Mouse (Mus musculus) embryonic facial prominence, embryonic 14.5 days (tissue): ENCODE measurements around the gene Spef2. TPM values are rescaled to one million over a fixed set of nuclear protein-coding genes. Genes with fewer than 3 reads are reported as not detected.
A peak's percentile ranks its signal among the peaks of the same experiment; 100 is the strongest.
"Not testable (repeated sequence)": the region's sequence is repeated elsewhere in the genome, so short reads cannot be mapped to it uniquely, and the experiment has no call there.

Source experiments
- ATAC-seq: fragments of 200-750 bp; cut with Nextera tagmentation; 2 replicates; pipeline ENCODE4 v1.8.0; 2017; ENCODE audit warnings: low read depth, moderate number of reproducible peaks, moderate TSS enrichment
- DNase-seq: peaks from one replicate; pipeline ENCODE4 v3.0.0-alpha.2; 2015; ENCODE audit warnings: low spot score
- H3K27ac ChIP-seq: fragments of 300-500 bp; sonication (generic); replicated peaks from 2 replicates; pipeline ENCODE4 v1.5.1; 2014; ENCODE audit warnings: low read depth, mild to moderate bottlenecking, low read length, moderate library complexity
- H3K27me3 ChIP-seq: fragments of 300-500 bp; sonication (generic); replicated peaks from 2 replicates; pipeline ENCODE4 v1.6.1; 2014; ENCODE audit warnings: low read length; ENCODE audit not compliant: control insufficient read depth, insufficient read depth
- H3K36me3 ChIP-seq: fragments of 300-500 bp; sonication (generic); 2 replicates; pipeline ENCODE4 v1.6.1; 2014; ENCODE audit warnings: low read length, mixed read lengths; ENCODE audit not compliant: control insufficient read depth, insufficient read depth
- H3K4me1 ChIP-seq: fragments of 300-500 bp; sonication (generic); 2 replicates; pipeline ENCODE4 v1.6.1; 2014; ENCODE audit warnings: antibody characterized with exemption, low read length; ENCODE audit not compliant: control insufficient read depth, insufficient read depth
- H3K4me2 ChIP-seq: fragments of 300-500 bp; sonication (generic); 2 replicates; pipeline ENCODE4 v1.6.1; 2014; ENCODE audit warnings: low read depth, mild to moderate bottlenecking, low read length, moderate library complexity, mixed read lengths
- H3K4me3 ChIP-seq: fragments of 300-500 bp; sonication (generic); 2 replicates; pipeline ENCODE4 v1.5.1; 2014; ENCODE audit warnings: low read depth, mild to moderate bottlenecking, low read length
- H3K9ac ChIP-seq: fragments of 300-500 bp; sonication (generic); 2 replicates; pipeline ENCODE4 v1.6.1; 2014; ENCODE audit warnings: low read depth, mild to moderate bottlenecking, low read length, moderate library complexity, mixed read lengths
- H3K9me3 ChIP-seq: fragments of 300-500 bp; sonication (generic); 2 replicates; pipeline ENCODE4 v1.6.1; 2016; ENCODE audit warnings: low read length; ENCODE audit not compliant: control insufficient read depth
- WGBS: fragments of 180-500 bp; shearing (Covaris S2); extraction: QIAGEN DNeasy Blood & Tissue Kit; methylation state at CpG from one replicate; pipeline ENCODE4 v1.1.7; 2014; 5-methylcytosine and 5-hydroxymethylcytosine counted together
- polyA plus RNA-seq: library from polyadenylated mRNA; unstranded; fragments of >200 nt; fragmentation: Nextera tagmentation; extraction: Ambion mirVana; gene quantifications from 2 replicates; pipeline ENCODE4 v1.2.1, GENCODE M21; 2014

The Spef2 gene
- 1.3 and 2.0 TPM in 2 replicates for polyA plus RNA-seq

DNA sequence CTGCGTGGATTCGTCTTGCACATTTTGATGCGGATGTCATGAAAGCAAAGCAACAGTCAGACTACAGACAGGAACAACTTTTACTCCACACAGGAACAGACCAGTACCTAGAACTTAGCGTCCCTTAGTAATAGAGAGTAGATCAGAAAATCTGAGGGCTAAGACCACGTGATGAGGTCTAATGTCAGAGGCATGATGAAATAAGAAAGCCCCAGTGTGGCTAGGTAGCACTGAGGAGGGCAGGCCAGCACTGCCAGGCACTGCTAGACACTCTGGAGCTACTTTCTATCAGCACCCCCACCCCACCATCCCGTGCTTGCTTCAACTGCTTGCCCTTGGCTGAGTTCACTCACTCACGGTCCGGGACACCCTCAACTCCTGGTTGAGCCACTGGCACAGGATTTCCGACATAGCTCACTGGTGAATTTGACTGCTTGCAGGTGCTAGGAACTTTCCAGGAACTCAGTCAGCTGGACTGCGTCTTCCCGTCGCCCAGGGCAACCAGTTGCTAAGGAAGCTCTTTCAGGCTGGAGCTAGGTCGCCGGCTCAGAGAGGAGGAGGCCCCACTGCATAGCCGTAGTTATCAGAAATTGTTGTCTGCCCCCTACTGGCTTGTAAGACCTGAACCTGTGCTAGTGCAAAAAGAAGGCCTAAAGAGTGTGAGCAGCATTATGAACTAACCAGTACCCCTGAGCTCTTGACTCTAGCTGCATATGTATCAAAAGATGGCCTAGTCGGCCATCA is at the start of gene Spef2:
Spef2 (minus strand) TSS at position 510 of the 744 bp plus-strand sequence.
- Histone ChIP-seq H3K27me3 (no peaks in the 10 kb centered on the region), H3K9me3 (no peaks in the 10 kb centered on the region), H3K4me2 (peak within 1 kb of the TSS; percentile 51), H3K4me3 (peak within 1 kb of the TSS; percentile 30), H3K4me1 (no peaks in the 10 kb centered on the region), H3K36me3 (no peaks in the 10 kb centered on the region), H3K27ac (no peak within 1 kb of the TSS), H3K9ac (no peak within 1 kb of the TSS)
- peak; percentile 87 for DNase-seq
- peak; percentile 97 for ATAC-seq
- WGBS = 24% methylated on average over 16 of the region's 16 CpGs

- DNase-seq = no peak
- H3K27me3 ChIP-seq = no peaks in the 10 kb centered on the region
- H3K27ac ChIP-seq = no peak overlapping the region
- H3K36me3 ChIP-seq = no peaks in the 10 kb centered on the region
- ATAC-seq = no peak
- H3K9ac ChIP-seq = no peak overlapping the region
- H3K9me3 ChIP-seq = no peaks in the 10 kb centered on the region
- no peaks in the 10 kb centered on the region for H3K4me1 ChIP-seq
- no peak overlapping the region for H3K4me3 ChIP-seq
- 86% methylated on average over 3 of the region's 3 CpGs for WGBS
- H3K4me2 ChIP-seq = no peak overlapping the region
Measured at GRCm38 (mm10) chr15:9794131-9794530, 45.5 kb upstream of the Spef2 start.

DNA sequence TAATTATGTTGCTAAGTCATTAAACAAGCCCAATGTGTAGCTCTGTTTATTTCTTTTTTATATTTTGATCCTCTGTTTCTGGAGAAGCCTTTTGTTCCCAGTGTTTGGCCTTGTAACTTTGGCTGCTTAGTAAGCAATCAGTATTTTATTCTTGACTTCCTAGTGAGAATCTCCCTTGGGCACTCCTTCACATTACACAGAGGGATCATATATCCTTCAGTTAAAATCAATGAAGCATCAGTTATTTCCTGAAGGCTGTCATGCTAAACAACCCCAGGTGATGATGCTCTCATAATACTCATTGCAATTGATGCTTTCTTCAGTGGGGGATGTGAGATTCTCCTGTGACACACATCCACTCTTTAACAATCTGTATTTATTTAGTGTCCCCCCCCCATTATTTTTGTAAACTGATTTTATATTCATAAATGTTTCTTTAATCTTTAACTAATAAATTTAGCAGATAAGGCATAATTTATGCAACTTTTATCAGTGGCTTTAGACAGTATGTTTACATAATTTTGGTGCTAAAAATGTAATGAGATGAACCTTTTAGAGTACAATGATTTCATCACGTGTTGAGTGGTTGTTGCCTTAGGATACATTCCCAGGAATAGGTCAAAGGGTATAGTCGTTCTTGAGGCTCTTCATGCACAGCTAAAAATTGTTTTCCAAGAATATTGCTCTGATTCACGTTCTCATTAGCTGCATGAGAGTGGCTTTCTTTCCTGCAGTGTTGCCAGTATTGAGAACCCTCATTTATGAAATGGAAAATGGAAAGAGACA is 39.8 kb upstream of the Spef2 start:
- no peak overlapping the region for H3K4me2 ChIP-seq
- no peak for DNase-seq
- no peaks in the 10 kb centered on the region for H3K4me1 ChIP-seq
- H3K36me3 ChIP-seq = no peaks in the 10 kb centered on the region
- no peak for ATAC-seq
- H3K9ac ChIP-seq = no peak overlapping the region
- no peaks in the 10 kb centered on the region for H3K27me3 ChIP-seq
- no peak overlapping the region for H3K27ac ChIP-seq
- WGBS = 39% methylated on average over 3 of the region's 3 CpGs
- H3K9me3 ChIP-seq = no peaks in the 10 kb centered on the region
- H3K4me3 ChIP-seq = no peak overlapping the region

- H3K4me3 ChIP-seq, H3K4me2 ChIP-seq, H3K4me1 ChIP-seq, H3K9me3 ChIP-seq, DNase-seq, H3K36me3 ChIP-seq, H3K27me3 ChIP-seq, H3K27ac ChIP-seq, H3K9ac ChIP-seq, ATAC-seq: not testable (repeated sequence)
- WGBS = 91% methylated on average over 6 of the region's 6 CpGs
Measured at GRCm38 (mm10) chr15:9774222-9775142, 25.8 kb upstream of the Spef2 start.

DNA sequence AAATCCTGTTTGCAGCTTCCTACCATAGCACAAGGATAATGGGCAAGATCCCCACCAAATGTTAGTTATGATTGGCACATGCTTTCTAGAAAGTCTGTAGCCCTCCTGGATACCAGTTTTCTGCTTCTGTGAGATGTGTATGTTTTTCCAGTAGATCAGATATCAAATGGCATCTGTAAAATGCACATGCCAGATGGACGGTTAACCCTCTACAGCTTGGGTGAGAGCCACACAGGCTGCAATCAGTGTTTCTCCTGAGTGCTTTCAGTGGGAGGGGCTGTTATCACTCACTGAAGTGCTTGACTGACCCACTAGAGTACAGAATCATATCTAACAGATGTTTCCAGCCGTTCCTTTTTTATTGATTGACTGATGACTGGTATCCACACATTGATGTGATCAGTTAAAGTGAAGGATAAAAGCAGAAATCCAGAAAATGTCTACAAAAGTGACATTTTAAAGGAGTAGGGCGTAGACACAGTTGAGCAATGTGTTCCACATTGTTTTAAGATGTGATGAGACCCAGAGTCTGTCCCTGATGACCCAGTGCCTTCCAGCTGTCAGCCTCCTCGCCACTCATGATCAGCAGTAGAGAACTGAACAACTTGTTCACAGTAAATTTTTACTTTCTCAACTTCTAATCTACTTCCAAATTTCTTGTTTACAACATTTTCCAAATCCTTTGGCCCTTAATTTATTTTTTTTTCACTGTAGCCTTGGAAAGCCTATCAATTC is 19.7 kb upstream of the Spef2 start:
- WGBS = 37% methylated on average over 4 of the region's 4 CpGs
- Histone ChIP-seq H3K27ac (no peak overlapping the region), H3K9ac (no peak overlapping the region), H3K4me1 (no peaks in the 10 kb centered on the region), H3K4me2 (no peak overlapping the region), H3K36me3 (no peaks in the 10 kb centered on the region), H3K27me3 (no peaks in the 10 kb centered on the region), H3K9me3 (no peaks in the 10 kb centered on the region), H3K4me3 (no peak overlapping the region)
- DNase-seq (peak; percentile 53), ATAC-seq (peak; percentile 57; the same call in 1 of the 2 replicates)

- no peaks in the 10 kb centered on the region for H3K4me1 ChIP-seq
- H3K36me3 ChIP-seq = no peaks in the 10 kb centered on the region
- no peak overlapping the region for H3K27ac ChIP-seq
- no peaks in the 10 kb centered on the region for H3K9me3 ChIP-seq
- no peak overlapping the region for H3K4me2 ChIP-seq
- H3K4me3 ChIP-seq = no peak overlapping the region
- H3K27me3 ChIP-seq = no peaks in the 10 kb centered on the region
- no peak overlapping the region for H3K9ac ChIP-seq
- no peak for ATAC-seq
- DNase-seq = no peak
Measured at GRCm38 (mm10) chr15:9767034-9767433, 18.4 kb upstream of the Spef2 start.

DNA sequence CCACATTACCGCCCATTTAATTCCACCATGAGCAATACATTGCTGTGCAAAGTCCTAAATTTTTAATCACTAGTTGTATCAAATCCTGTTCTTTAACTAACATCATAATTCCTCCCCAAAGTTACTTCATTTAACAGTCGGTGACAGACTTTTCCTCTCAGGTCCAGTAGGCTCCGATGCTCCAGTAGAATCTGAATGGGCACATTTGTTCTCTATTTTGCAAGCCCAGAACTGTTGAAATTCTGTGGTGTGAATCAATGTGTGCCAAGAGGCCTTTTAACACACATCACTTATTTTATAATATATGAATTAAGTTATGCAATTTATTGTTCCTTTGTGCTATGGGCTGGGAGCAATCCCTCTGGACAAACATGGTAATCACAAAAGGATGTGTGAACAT is 2.3 kb upstream of the Spef2 start:
- Histone ChIP-seq H3K9ac (no peak overlapping the region), H3K36me3 (no peaks in the 10 kb centered on the region), H3K27me3 (no peaks in the 10 kb centered on the region), H3K4me1 (no peaks in the 10 kb centered on the region), H3K4me3 (no peak overlapping the region), H3K4me2 (no peak overlapping the region), H3K9me3 (no peaks in the 10 kb centered on the region), H3K27ac (no peak overlapping the region)
- 85% methylated on average over 3 of the region's 3 CpGs for WGBS
- ATAC-seq (no peak), DNase-seq (no peak)
